Mouse (Mus musculus) heart, postnatal 0 days (tissue): Measurements from ENCODE around the gene Kcnj4.

Experiments
- CTCF ChIP-seq: IDR thresholded peaks from 2 replicates; pipeline ENCODE4 v1.5.1; 2016; ENCODE audit warnings: antibody characterized with exemption, control low read depth, low read depth
- EP300 ChIP-seq: IDR thresholded peaks from 2 replicates; pipeline ENCODE4 v1.6.1; 2016; ENCODE audit warnings: antibody characterized with exemption, low read depth

DNA sequence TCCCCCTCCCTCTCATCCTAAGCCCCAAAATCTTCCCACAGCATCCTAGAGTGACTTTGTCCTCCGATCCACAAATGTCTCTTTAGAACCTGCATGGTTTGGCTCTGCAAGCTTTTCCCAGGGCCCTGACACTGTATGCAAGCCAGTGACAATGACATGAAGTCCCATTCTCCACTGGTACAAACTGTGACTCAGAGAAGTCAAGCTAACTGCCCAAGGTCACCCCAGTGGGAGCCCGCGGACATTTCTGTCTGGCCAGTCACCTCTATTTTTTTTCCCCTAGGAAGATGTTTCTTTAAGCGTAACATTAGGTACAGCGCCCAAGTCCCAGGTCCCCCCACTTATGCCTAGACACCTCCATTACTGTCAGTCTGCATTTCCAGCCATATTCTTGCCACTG, 1.6 kb downstream of the Kcnj4 start:
- TF ChIP-seq CTCF (no peak), EP300 (no peak)
